Mouse (Mus musculus): ENCODE data around the gene Tapbpl.

GRCm38 (mm10) chr6:125218963-125219362 lies 12.7 kb downstream of the Tapbpl start:
- TF ChIP-seq CTCF (IDR thresholded peaks at IDR 0.05; ENCODE audit: borderline replicate concordance, insufficient read depth, low read depth, low read length) (peak; percentile 58), POLR2A (IDR thresholded peaks at IDR 0.05; ENCODE audit: borderline replicate concordance, insufficient read depth, low read length) (no peak)
